Mouse (Mus musculus): ENCODE results near the gene Usp45. TPM values are rescaled to one million over a fixed set of nuclear protein-coding genes. Genes with fewer than 3 reads are reported as not detected.

Gene Usp45
- polyA plus RNA-seq, 1 experiment from 2014 or later, result 7.0 TPM

DNA sequence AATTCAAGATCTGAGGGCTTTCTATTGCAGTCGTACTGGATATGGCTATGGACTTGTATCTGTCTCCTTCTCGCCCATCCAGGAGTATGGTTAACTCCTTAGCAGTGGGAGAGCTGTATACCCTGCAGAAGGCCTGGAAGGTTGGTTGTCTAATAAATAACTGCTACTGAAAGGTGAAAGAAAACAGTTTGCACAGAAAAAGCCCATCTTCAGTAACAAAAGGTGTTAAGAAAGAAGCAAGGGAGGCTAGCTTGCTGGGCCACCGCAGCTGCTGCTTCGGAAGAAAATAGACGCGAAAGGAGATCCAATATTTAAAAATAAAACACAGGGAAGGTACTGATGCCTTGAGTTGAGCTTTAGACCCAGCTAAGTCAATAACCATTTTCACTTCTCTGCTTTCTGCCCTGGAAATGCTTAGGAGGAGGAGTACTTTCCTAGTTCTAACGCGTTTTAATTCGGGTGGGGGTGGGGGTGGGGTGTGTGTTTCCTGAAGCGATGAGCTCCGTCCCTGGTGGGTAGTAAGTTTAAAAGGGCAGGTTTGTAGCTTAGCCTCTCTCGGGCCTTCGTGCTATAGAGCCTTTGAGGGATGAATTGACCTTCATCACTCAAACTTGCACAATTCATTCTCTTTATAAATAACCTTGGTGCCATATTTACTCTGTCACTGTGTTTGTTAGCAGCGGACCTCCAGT, 639 bp upstream of the Usp45 start:
- no peak for ATAC-seq (ENCODE audit: insufficient number of reproducible peaks, low FRiP score, low TSS enrichment, low read depth)
- 26% methylated on average over 14 of the region's 14 CpGs for WGBS
- H3K4me3 ChIP-seq, result peak overlapping the region; percentile 62
- H3K4me2 ChIP-seq, result peak overlapping the region; percentile 72
- no peaks in the 10 kb centered on the region for H3K27me3 ChIP-seq
- no peak overlapping the region for H3K27ac ChIP-seq
- H3K9me3 ChIP-seq, result no peaks in the 10 kb centered on the region
- H3K4me1 ChIP-seq, result peaks cover 5% of the 10 kb centered on the region; the same call in 1 of the 2 replicates
- H3K36me3 ChIP-seq, result no peaks in the 10 kb centered on the region
- H3K9ac ChIP-seq, result peak overlapping the region; percentile 52; the same call in 1 of the 2 replicates

DNA sequence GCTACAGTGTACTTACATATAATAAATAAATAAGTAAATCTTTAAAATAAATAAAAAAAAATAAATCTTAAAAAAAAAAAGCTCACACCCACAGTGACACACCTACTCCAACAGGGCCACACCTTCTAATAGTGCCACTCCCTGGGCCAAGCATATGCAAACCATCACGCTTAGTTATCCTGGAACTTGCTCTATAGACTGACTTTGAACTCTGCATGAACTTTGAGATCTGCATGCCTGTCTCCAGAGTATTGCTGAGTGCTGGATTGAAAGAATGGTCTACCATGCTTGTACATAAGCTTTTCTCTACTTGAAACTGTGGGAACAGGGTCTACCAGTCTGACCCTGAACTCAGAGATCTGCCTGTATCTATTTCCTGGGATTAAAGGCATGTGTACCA, 4.1 kb downstream of the Usp45 start:
- Histone ChIP-seq H3K4me1 (0 out of 2 replicates have a peak, but pooled peaks cover 5% of the 10 kb centered on the region), H3K27me3 (no peaks in the 10 kb centered on the region), H3K9ac (no peak overlapping the region), H3K36me3 (no peaks in the 10 kb centered on the region), H3K9me3 (no peaks in the 10 kb centered on the region), H3K4me2 (no peak overlapping the region), H3K27ac (no peak overlapping the region), H3K4me3 (no peak overlapping the region)
- 76% methylated on average over 1 of the region's 1 CpGs for WGBS
- no peak for ATAC-seq (ENCODE audit: insufficient number of reproducible peaks, low FRiP score, low TSS enrichment, low read depth)

DNA sequence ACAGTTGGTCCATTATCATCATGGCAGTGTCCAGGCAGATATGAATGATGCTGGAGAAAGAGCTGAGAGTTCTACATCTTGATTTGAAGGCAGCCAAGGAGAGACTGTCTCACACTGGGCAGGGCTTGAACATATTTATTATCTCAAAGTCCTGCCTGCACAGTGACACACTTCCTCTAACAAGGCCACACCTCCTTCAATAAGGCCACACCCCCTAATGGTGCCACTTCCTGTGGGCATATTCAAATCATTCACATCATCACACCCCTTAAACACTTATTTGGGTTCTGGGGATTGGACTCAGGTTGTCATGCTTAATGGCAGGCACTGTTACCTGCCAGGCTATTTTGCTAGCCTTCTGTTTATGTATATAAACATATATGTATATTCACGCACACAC, 5.3 kb downstream of the Usp45 start:
- Histone ChIP-seq H3K4me1 (peaks cover 2% of the 10 kb centered on the region), H3K4me2 (no peak overlapping the region), H3K4me3 (no peak overlapping the region), H3K27me3 (no peaks in the 10 kb centered on the region), H3K9me3 (no peaks in the 10 kb centered on the region), H3K27ac (no peak overlapping the region), H3K36me3 (no peaks in the 10 kb centered on the region), H3K9ac (no peak overlapping the region)
- 96% methylated on average over 1 of the region's 1 CpGs for WGBS
- ATAC-seq (ENCODE audit: insufficient number of reproducible peaks, low FRiP score, low TSS enrichment, low read depth), result no peak

GRCm38 (mm10) chr4:21776091-21776945, 9.4 kb downstream of the Usp45 start:
- peak overlapping the region; percentile 87 for H3K9ac ChIP-seq
- WGBS, result under 1% methylated on average over 46 of the region's 46 CpGs
- no peaks in the 10 kb centered on the region for H3K9me3 ChIP-seq
- peak; percentile 96 for ATAC-seq (ENCODE audit: insufficient number of reproducible peaks, low FRiP score, low TSS enrichment, low read depth)
- H3K36me3 ChIP-seq, result peaks cover 5% of the 10 kb centered on the region
- peak overlapping the region; percentile 81 for H3K4me3 ChIP-seq
- peak overlapping the region; percentile 61 for H3K4me2 ChIP-seq
- peaks cover 3% of the 10 kb centered on the region for H3K4me1 ChIP-seq
- H3K27ac ChIP-seq, result peak overlapping the region; percentile 48; the same call in 1 of the 2 replicates
- H3K27me3 ChIP-seq, result no peaks in the 10 kb centered on the region

- Histone ChIP-seq H3K27ac (no peak overlapping the region), H3K4me3 (peak overlapping the region; percentile 81), H3K27me3 (no peaks in the 10 kb centered on the region), H3K36me3 (peaks cover 11% of the 10 kb centered on the region), H3K4me1 (peaks cover 3% of the 10 kb centered on the region), H3K4me2 (peak overlapping the region; percentile 61), H3K9me3 (no peaks in the 10 kb centered on the region), H3K9ac (peak overlapping the region; percentile 87; the same call in 1 of the 2 replicates)
- ATAC-seq (ENCODE audit: insufficient number of reproducible peaks, low FRiP score, low TSS enrichment, low read depth), result no peak
- WGBS, result 6% methylated on average over 9 of the region's 9 CpGs
Measured at GRCm38 (mm10) chr4:21776946-21777265, 9.9 kb downstream of the Usp45 start.

DNA sequence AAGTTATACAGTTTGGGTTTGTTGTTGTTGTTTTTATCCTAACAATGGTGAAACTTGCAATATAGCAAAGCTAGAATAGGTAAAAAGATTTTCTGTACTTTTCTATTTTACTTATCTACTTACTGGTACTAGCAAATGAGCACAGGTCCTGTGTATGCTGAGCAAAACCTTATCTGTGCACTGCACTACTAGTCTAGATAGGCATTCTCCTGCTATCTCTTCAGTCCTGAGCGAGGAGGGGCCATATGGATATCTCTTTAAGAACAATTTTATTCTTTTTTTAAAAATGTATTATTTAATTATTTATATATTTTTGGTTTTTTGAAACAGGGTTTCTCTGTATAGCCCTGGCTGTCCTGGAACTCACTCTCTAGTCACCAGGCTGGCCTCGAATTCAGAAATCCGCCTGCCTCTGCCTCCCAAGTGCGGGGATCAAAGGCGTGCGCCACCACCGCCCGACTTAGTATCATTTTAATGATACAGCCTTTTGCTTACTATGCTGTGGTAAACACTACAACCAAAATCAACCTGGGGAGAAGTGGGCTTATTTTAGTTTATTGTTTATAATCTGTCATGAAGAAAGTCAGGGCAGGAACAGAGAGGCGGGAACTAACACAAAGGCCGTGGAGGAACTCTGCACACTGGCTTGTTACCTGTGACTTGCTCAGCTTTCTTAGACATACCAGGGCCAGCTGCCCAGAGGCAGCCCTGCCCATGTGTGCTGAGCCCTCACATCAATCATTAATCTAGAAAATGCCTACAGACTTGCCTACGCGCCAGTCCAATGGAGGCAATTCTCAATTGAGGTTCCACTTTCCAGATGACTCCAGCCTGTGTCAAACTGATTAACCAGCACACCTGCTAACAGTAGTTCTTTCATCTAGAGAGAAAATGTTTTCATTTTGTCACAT, 14.1 kb downstream of the Usp45 start:
- Histone ChIP-seq H3K27ac (no peak overlapping the region), H3K4me1 (peaks cover 3% of the 10 kb centered on the region), H3K36me3 (peaks cover 48% of the 10 kb centered on the region), H3K27me3 (no peaks in the 10 kb centered on the region), H3K9me3 (no peaks in the 10 kb centered on the region), H3K4me2 (no peak overlapping the region), H3K9ac (no peak overlapping the region), H3K4me3 (no peak overlapping the region)
- 97% methylated on average over 12 of the region's 12 CpGs for WGBS
- no peak for ATAC-seq (ENCODE audit: insufficient number of reproducible peaks, low FRiP score, low TSS enrichment, low read depth)

DNA sequence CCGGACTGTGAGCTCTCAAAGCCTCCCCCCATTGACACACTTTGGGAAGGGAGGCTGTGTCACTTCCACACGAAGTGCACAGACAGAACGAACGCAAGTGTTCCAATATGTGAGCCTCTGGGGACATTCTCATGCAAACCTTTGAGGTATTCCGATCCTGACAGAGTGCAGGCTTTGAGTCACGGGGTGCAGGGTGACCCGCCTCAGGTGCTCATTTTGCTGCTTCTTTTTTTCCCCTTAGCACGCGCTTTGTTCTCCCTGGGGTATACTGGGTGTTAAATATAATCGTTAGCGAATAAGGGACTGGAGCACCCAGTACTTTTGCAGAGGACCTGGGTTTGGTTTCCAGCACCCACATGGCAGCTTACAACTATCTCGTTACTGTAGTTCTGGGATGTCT, 19.3 kb downstream of the Usp45 start:
- Histone ChIP-seq H3K9me3 (no peaks in the 10 kb centered on the region), H3K4me1 (no peaks in the 10 kb centered on the region), H3K4me3 (no peak overlapping the region), H3K27ac (no peak overlapping the region), H3K9ac (no peak overlapping the region), H3K27me3 (no peaks in the 10 kb centered on the region), H3K4me2 (no peak overlapping the region), H3K36me3 (peaks cover 67% of the 10 kb centered on the region)
- 96% methylated on average over 12 of the region's 12 CpGs for WGBS
- ATAC-seq (ENCODE audit: insufficient number of reproducible peaks, low FRiP score, low TSS enrichment, low read depth), result no peak

GRCm38 (mm10) chr4:21788903-21789302, 21.9 kb downstream of the Usp45 start:
- Histone ChIP-seq H3K4me2 (no peak overlapping the region), H3K27me3 (no peaks in the 10 kb centered on the region), H3K4me3 (no peak overlapping the region), H3K36me3 (peaks cover 48% of the 10 kb centered on the region), H3K4me1 (no peaks in the 10 kb centered on the region), H3K9me3 (no peaks in the 10 kb centered on the region), H3K27ac (no peak overlapping the region), H3K9ac (no peak overlapping the region)
- WGBS, result 87% methylated on average over 6 of the region's 6 CpGs
- no peak for ATAC-seq (ENCODE audit: insufficient number of reproducible peaks, low FRiP score, low TSS enrichment, low read depth)

DNA sequence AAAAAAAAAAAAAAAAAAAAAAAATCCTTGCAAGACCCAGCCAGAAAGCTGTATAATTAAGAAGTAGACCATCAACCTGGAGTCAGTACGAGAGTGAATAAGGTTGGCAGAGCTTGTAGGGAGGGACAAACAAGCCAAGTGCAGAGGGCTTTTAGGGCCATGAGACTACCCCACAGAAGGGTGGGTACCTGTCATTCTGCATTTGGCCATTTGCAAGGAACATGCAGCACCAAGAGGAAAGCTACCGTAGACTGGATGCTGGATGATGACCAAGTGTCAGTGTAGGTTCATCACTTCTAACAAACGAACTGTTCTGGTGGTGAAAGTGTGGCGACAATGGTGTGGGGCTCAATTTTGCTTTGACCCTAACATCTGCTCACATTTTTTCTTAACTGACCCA, 22.9 kb downstream of the Usp45 start:
- no peak overlapping the region for H3K4me3 ChIP-seq
- peaks cover 39% of the 10 kb centered on the region for H3K36me3 ChIP-seq
- H3K27me3 ChIP-seq, result no peaks in the 10 kb centered on the region
- no peaks in the 10 kb centered on the region for H3K9me3 ChIP-seq
- WGBS, result 93% methylated on average over 4 of the region's 4 CpGs
- no peak overlapping the region for H3K9ac ChIP-seq
- H3K4me2 ChIP-seq, result no peak overlapping the region
- no peak overlapping the region for H3K27ac ChIP-seq
- ATAC-seq (ENCODE audit: insufficient number of reproducible peaks, low FRiP score, low TSS enrichment, low read depth), result no peak
- no peaks in the 10 kb centered on the region for H3K4me1 ChIP-seq

GRCm38 (mm10) chr4:21793631-21794030, 26.7 kb downstream of the Usp45 start:
- no peak for ATAC-seq (ENCODE audit: insufficient number of reproducible peaks, low FRiP score, low TSS enrichment, low read depth)
- no peaks in the 10 kb centered on the region for H3K9me3 ChIP-seq
- H3K4me3 ChIP-seq, result no peak overlapping the region
- H3K27me3 ChIP-seq, result no peaks in the 10 kb centered on the region
- H3K4me1 ChIP-seq, result no peaks in the 10 kb centered on the region
- peaks cover 32% of the 10 kb centered on the region for H3K36me3 ChIP-seq
- H3K27ac ChIP-seq, result no peak overlapping the region
- H3K4me2 ChIP-seq, result no peak overlapping the region
- no peak overlapping the region for H3K9ac ChIP-seq
- 31% methylated on average over 3 of the region's 3 CpGs for WGBS

GRCm38 (mm10) chr4:21801013-21801412, 34.1 kb downstream of the Usp45 start:
- Histone ChIP-seq H3K9ac (no peak overlapping the region), H3K36me3 (peaks cover 60% of the 10 kb centered on the region), H3K27ac (no peak overlapping the region), H3K4me3 (no peak overlapping the region), H3K4me1 (no peaks in the 10 kb centered on the region), H3K27me3 (no peaks in the 10 kb centered on the region), H3K9me3 (no peaks in the 10 kb centered on the region), H3K4me2 (no peak overlapping the region)
- no peak for ATAC-seq (ENCODE audit: insufficient number of reproducible peaks, low FRiP score, low TSS enrichment, low read depth)
- 92% methylated on average over 1 of the region's 1 CpGs for WGBS

Measured in limb, embryonic 15.5 days (tissue).